Mouse (Mus musculus): ENCODE results near the gene Apba3. TPM values are rescaled to one million over a fixed set of nuclear protein-coding genes. Genes with fewer than 3 reads are reported as not detected.
"Not testable (repeated sequence)": the region's sequence is repeated elsewhere in the genome, so short reads cannot be mapped to it uniquely, and the experiment has no call there.

Gene Apba3
- polyA plus RNA-seq (2015; fragmentation: Nextera tagmentation; extraction: Ambion mirVana) = 45.4 and 51.4 TPM in 2 replicates

GRCm38 (mm10) chr10:81266211-81267105 is at the start of gene Apba3, which contains the start of gene Mrpl54:
Gene Apba3, plus strand, starts transcription at chr10:81266960.
Gene Mrpl54, minus strand, starts transcription at chr10:81266934.
- Histone ChIP-seq H3K9me3 (no peaks in the 10 kb centered on the region), H3K36me3 (peaks cover 64% of the 10 kb centered on the region), H3K27me3 (replicated peaks) (no peaks in the 10 kb centered on the region), H3K4me3 (peak within 1 kb of the TSS; percentile 87), H3K4me1 (peaks cover 25% of the 10 kb centered on the region), H3K9ac (peak within 1 kb of the TSS; percentile 97), H3K27ac (replicated peaks) (peak within 1 kb of the TSS; percentile 82), H3K4me2 (peak within 1 kb of the TSS; percentile 92)
- under 1% methylated on average over 48 of the region's 48 CpGs for WGBS
- peak; percentile 84 for ATAC-seq (ENCODE audit: extremely low read depth, insufficient number of reproducible peaks, low FRiP score, low TSS enrichment)

DNA sequence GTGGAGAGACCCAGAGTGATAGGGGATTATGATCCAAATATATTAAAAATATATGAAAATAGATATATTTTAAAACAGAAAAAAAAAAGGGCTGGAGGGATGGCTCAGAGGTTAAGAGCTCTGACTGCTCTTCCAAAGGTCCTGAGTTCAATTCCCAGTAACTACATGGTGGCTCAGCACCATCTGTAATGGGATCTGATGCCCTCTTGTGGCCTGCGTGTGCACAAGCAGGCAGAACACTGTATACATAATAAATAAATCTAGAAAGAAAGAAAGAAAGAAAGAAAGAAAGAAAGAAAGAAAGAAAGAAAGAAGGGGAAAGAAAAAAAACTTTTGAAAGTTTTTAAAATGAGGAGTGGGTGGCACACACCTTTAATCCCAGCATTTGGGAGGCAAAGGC is 49.5 kb upstream of the Apba3 start:
- not testable (repeated sequence) for H3K9me3 ChIP-seq; H3K4me3 ChIP-seq; H3K4me1 ChIP-seq; H3K4me2 ChIP-seq; H3K36me3 ChIP-seq; H3K27ac ChIP-seq (replicated peaks); H3K9ac ChIP-seq; ATAC-seq (ENCODE audit: extremely low read depth, insufficient number of reproducible peaks, low FRiP score, low TSS enrichment)
- WGBS = 19% methylated on average over 1 of the region's 1 CpGs
- peaks cover 21% of the 10 kb centered on the region for H3K27me3 ChIP-seq (replicated peaks)

DNA sequence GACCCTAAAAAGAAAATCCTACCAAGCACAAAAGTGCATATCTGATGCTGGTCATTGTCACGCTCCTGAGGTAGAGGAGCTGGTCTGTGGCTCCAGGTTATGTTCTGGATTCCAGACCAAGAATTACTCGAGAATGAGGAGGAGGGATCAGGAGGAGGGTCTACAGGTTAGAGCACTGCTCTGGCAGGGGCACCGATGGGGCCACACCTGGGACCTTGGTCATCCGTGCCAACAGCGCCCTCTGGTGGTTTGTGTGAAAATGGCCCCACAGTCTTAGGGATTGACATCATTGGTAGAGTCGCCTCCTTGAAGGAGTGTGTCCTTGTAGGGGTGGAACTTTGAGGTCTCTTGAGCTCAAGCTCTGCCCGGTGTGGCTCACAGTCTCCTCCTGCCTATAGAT is 48.8 kb upstream of the Apba3 start:
- Histone ChIP-seq H3K9ac (no peak overlapping the region), H3K36me3 (no peaks in the 10 kb centered on the region), H3K4me1 (no peaks in the 10 kb centered on the region), H3K27me3 (replicated peaks) (peaks cover 21% of the 10 kb centered on the region), H3K27ac (replicated peaks) (no peak overlapping the region), H3K9me3 (no peaks in the 10 kb centered on the region), H3K4me2 (no peak overlapping the region), H3K4me3 (no peak overlapping the region)
- ATAC-seq (ENCODE audit: extremely low read depth, insufficient number of reproducible peaks, low FRiP score, low TSS enrichment) = no peak
- WGBS = 27% methylated on average over 7 of the region's 7 CpGs

- no peak for ATAC-seq (ENCODE audit: extremely low read depth, insufficient number of reproducible peaks, low FRiP score, low TSS enrichment)
- Histone ChIP-seq H3K4me3 (no peak overlapping the region), H3K4me2 (no peak overlapping the region), H3K4me1 (no peaks in the 10 kb centered on the region), H3K27me3 (replicated peaks) (peaks cover 24% of the 10 kb centered on the region), H3K9ac (no peak overlapping the region), H3K36me3 (no peaks in the 10 kb centered on the region), H3K27ac (replicated peaks) (no peak overlapping the region), H3K9me3 (no peaks in the 10 kb centered on the region)
- WGBS = 86% methylated on average over 5 of the region's 5 CpGs
These were observed 45.3 kb upstream of the Apba3 start for GRCm38 (mm10) chr10:81221402-81222015.

- H3K36me3 ChIP-seq; H3K9me3 ChIP-seq; H3K4me3 ChIP-seq; H3K27ac ChIP-seq (replicated peaks); ATAC-seq (ENCODE audit: extremely low read depth, insufficient number of reproducible peaks, low FRiP score, low TSS enrichment); H3K4me1 ChIP-seq; H3K4me2 ChIP-seq; H3K9ac ChIP-seq: not testable (repeated sequence)
- WGBS = 60% methylated on average over 2 of the region's 2 CpGs
- peaks cover 27% of the 10 kb centered on the region for H3K27me3 ChIP-seq (replicated peaks)
These were observed 43.0 kb upstream of the Apba3 start for GRCm38 (mm10) chr10:81223731-81224130.

- Histone ChIP-seq H3K27me3 (replicated peaks) (peaks cover 46% of the 10 kb centered on the region), H3K9me3 (no peaks in the 10 kb centered on the region), H3K9ac (peak overlapping the region; percentile 69), H3K36me3 (no peaks in the 10 kb centered on the region; the same call in 1 of the 2 replicates), H3K27ac (replicated peaks) (no peak overlapping the region), H3K4me3 (peak overlapping the region; percentile 37), H3K4me2 (peak overlapping the region; percentile 64), H3K4me1 (peaks cover 30% of the 10 kb centered on the region)
- WGBS = 9% methylated on average over 20 of the region's 20 CpGs
- ATAC-seq (ENCODE audit: extremely low read depth, insufficient number of reproducible peaks, low FRiP score, low TSS enrichment) = no peak
These were observed 36.9 kb upstream of the Apba3 start for GRCm38 (mm10) chr10:81229735-81230437.

DNA sequence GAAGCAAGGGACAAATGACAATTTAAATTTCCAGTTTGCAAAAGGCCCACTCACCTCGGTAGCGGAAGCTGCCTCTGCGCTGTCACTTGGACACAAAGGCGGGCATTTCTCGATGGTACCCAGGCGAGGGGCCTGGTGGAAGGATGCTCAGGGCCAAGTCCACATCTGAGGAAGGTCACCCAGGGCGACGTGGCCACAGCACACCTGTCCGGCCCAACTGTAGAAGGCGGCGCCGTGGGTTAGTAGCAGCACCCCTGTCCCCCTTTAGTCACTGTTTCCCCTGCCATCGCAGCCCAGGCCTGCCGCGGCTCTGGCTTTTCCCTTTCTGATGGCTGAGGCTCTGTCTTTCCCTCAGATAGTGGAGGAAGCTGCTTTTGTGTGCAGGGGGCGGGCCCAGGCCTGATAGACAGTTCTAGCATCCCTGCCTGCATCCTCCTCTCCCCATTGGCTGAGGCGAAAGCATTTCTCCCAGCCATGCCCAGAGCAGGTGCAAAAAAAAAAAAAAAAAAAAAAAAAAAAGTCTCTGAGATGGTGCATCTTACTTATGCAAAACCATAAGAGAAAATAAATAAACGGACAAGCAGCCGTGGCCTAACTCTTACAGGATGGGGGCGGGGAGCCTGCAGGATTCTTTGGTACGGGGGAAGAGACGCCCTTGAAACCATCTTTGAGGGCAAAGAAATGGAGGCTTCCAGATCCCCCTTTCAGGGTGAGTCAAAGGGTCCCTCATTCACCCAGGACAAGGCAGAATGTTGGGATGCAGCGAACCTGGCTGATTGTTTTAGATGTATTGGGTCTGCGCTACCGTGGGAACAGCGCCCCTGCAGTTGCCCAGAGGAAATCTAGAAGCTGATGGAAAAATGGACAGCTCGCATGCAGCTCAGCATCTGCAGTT is 36.1 kb upstream of the Apba3 start, which contains the start of gene Atcay:
Gene Atcay (minus strand): TSS at position 396 of the 895 bp plus-strand sequence.
- peak within 1 kb of the TSS; percentile 69 for H3K9ac ChIP-seq
- WGBS = 10% methylated on average over 27 of the region's 27 CpGs
- peaks cover 46% of the 10 kb centered on the region for H3K27me3 ChIP-seq (replicated peaks)
- H3K4me3 ChIP-seq = peak within 1 kb of the TSS; percentile 37
- no peaks in the 10 kb centered on the region for H3K9me3 ChIP-seq
- H3K4me2 ChIP-seq = peak within 1 kb of the TSS; percentile 64
- no peak within 1 kb of the TSS for H3K27ac ChIP-seq (replicated peaks)
- ATAC-seq (ENCODE audit: extremely low read depth, insufficient number of reproducible peaks, low FRiP score, low TSS enrichment) = no peak
- peaks cover 30% of the 10 kb centered on the region for H3K4me1 ChIP-seq
- H3K36me3 ChIP-seq = no peaks in the 10 kb centered on the region; the same call in 1 of the 2 replicates

- Histone ChIP-seq H3K9me3 (no peaks in the 10 kb centered on the region), H3K9ac (no peak overlapping the region), H3K4me3 (no peak overlapping the region), H3K4me1 (peaks cover 30% of the 10 kb centered on the region), H3K27me3 (replicated peaks) (peaks cover 50% of the 10 kb centered on the region), H3K36me3 (no peaks in the 10 kb centered on the region; the same call in 1 of the 2 replicates), H3K4me2 (no peak overlapping the region), H3K27ac (replicated peaks) (no peak overlapping the region)
- ATAC-seq (ENCODE audit: extremely low read depth, insufficient number of reproducible peaks, low FRiP score, low TSS enrichment) = no peak
- 55% methylated on average over 7 of the region's 7 CpGs for WGBS
These were observed 35.3 kb upstream of the Apba3 start for GRCm38 (mm10) chr10:81231436-81231835.

GRCm38 (mm10) chr10:81232580-81233225 is 34.1 kb upstream of the Apba3 start, which contains the start of gene Zfr2:
Gene Zfr2, plus strand, starts transcription at chr10:81233155.
- Histone ChIP-seq H3K4me1 (peaks cover 30% of the 10 kb centered on the region), H3K9me3 (no peaks in the 10 kb centered on the region), H3K4me3 (peak within 1 kb of the TSS; percentile 78), H3K27me3 (replicated peaks) (peaks cover 61% of the 10 kb centered on the region), H3K9ac (peak within 1 kb of the TSS; percentile 90), H3K4me2 (peak within 1 kb of the TSS; percentile 76), H3K36me3 (no peaks in the 10 kb centered on the region; the same call in 1 of the 2 replicates), H3K27ac (replicated peaks) (0 out of 2 replicates have a peak within 1 kb of the TSS, but pooled peaks have one; percentile 20)
- peak; percentile 69; the same call in 1 of the 2 replicates for ATAC-seq (ENCODE audit: extremely low read depth, insufficient number of reproducible peaks, low FRiP score, low TSS enrichment)
- WGBS = 6% methylated on average over 29 of the region's 29 CpGs

DNA sequence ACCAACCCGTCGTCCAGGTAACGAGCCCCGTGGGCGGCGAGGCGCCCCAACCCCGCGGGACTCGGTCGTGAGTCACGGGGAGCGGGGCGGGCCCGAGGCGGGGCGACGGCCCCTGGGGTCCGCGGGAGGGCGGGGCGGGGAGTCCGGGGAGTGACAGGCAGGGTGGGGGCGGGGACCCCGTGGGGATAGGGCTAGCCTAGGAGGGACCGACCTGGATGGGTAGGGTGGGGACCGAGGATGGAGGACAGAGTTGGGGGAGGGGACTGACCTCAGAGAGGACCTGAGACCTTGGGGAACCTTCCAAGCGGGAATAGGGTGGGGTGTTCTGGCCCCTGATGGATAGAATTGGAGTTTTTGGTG is 33.6 kb upstream of the Apba3 start:
- Histone ChIP-seq H3K36me3 (no peaks in the 10 kb centered on the region; the same call in 1 of the 2 replicates), H3K4me2 (peak overlapping the region; percentile 76), H3K27me3 (replicated peaks) (peaks cover 61% of the 10 kb centered on the region), H3K4me1 (peaks cover 30% of the 10 kb centered on the region), H3K27ac (replicated peaks) (0 out of 2 replicates have a peak overlapping the region, but pooled peaks have one; percentile 20), H3K9ac (peak overlapping the region; percentile 90), H3K9me3 (no peaks in the 10 kb centered on the region), H3K4me3 (peak overlapping the region; percentile 78)
- WGBS = 1% methylated on average over 24 of the region's 28 CpGs
- ATAC-seq (ENCODE audit: extremely low read depth, insufficient number of reproducible peaks, low FRiP score, low TSS enrichment) = peak; percentile 49
